Mouse (Mus musculus) midbrain, embryonic 13.5 days (tissue): ENCODE results near the gene Abcc6. TPM values are rescaled to one million over a fixed set of nuclear protein-coding genes. Genes with fewer than 3 reads are reported as not detected.

ENCODE experiments used
- ATAC-seq: fragments of 200-750 bp; cut with Nextera tagmentation; 2 replicates; pipeline ENCODE4 v1.8.0; 2017; ENCODE audit warnings: mild to moderate bottlenecking, moderate TSS enrichment, moderate library complexity
- H3K27ac ChIP-seq: fragments of 300-500 bp; sonication (generic); 2 replicates; pipeline ENCODE4 v1.5.1; 2015; ENCODE audit warnings: inconsistent platforms, mild to moderate bottlenecking, moderate library complexity
- H3K27me3 ChIP-seq: fragments of 300-500 bp; sonication (generic); 2 replicates; pipeline ENCODE4 v1.6.1; 2015; ENCODE audit warnings: mild to moderate bottlenecking, inconsistent platforms
- H3K36me3 ChIP-seq: fragments of 300-500 bp; sonication (generic); 2 replicates; pipeline ENCODE4 v1.6.1; 2015; ENCODE audit warnings: mild to moderate bottlenecking, inconsistent platforms
- H3K4me1 ChIP-seq: fragments of 300-500 bp; sonication (generic); replicated peaks from 2 replicates; pipeline ENCODE4 v1.6.1; 2015; ENCODE audit warnings: inconsistent platforms
- H3K4me2 ChIP-seq: fragments of 300-500 bp; sonication (generic); replicated peaks from 2 replicates; pipeline ENCODE4 v1.6.1; 2015; ENCODE audit warnings: moderate library complexity, mild to moderate bottlenecking, inconsistent platforms
- H3K4me3 ChIP-seq: fragments of 300-500 bp; sonication (generic); replicated peaks from 2 replicates; pipeline ENCODE4 v1.5.1; 2015; ENCODE audit warnings: mild to moderate bottlenecking, inconsistent platforms
- H3K9ac ChIP-seq: fragments of 300-500 bp; sonication (generic); replicated peaks from 2 replicates; pipeline ENCODE4 v1.6.1; 2015; ENCODE audit warnings: mild to moderate bottlenecking, inconsistent platforms
- H3K9me3 ChIP-seq: fragments of 300-500 bp; sonication (generic); 2 replicates; pipeline ENCODE4 v1.6.1; 2016; ENCODE audit warnings: mild to moderate bottlenecking, inconsistent platforms
- WGBS: fragments of 180-500 bp; shearing (Covaris S2); methylation state at CpG from one replicate; pipeline ENCODE4 v1.1.7; 2015; 5-methylcytosine and 5-hydroxymethylcytosine counted together
- polyA plus RNA-seq: library from polyadenylated mRNA; unstranded; fragments of >200 nt; fragmentation: Nextera tagmentation; extraction: Ambion mirVana; gene quantifications from 2 replicates; pipeline ENCODE4 v1.2.1, GENCODE M21; 2015

The Abcc6 gene
- polyA plus RNA-seq, 1 experiment from 2014 or later = 0.26 TPM

GRCm38 (mm10) chr7:45924429-45924816, 105.7 kb downstream of the Abcc6 start:
- Histone ChIP-seq H3K4me3 (0 out of 2 replicates have a peak overlapping the region, but pooled peaks have one; percentile 6), H3K9ac (no peak overlapping the region), H3K27me3 (peaks cover 22% of the 10 kb centered on the region), H3K4me2 (peak overlapping the region; percentile 63), H3K4me1 (peaks cover 11% of the 10 kb centered on the region), H3K36me3 (no peaks in the 10 kb centered on the region), H3K9me3 (0 out of 2 replicates have a peak, but pooled peaks cover 6% of the 10 kb centered on the region), H3K27ac (no peak overlapping the region)
- ATAC-seq = 0 out of 2 replicates have a peak, but pooled peaks have one; percentile 12
- WGBS = 12% methylated on average over 14 of the region's 14 CpGs

DNA sequence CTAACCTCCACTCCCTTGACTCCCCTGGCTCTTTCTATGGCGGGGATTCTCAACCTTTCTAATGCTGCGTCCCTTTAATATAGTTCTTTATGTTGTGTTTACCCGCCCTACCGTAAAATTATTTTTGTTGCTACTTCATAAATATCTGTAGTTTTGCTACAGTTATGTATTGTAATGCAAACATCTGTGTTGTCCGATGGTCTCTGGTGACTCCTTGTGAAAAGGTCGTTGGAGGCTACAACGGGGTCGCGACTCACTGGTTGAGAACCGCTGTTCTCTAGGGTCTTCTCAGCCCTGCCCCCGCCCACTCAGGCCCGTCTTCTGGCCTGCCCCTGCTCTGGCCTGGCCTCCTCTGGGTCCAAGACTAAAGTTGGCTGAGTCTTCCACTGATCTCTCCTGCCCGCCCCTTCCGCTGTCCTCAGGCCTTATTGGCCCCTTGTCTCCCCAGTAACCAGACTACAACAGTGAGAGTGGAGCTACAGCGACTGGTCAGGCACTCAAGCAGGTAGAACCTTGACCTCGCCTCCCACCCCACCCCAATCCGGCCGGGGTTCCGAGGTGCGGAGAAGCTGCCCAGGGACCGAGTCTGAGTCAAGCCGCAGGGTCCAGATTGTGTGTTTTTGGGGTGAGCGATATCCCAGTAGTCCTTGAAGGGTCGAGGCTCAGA, 106.2 kb downstream of the Abcc6 start, which contains the start of gene Ccdc114:
TSS of gene Ccdc114 (plus strand) at position 311 of the 667 bp plus-strand sequence.
- WGBS = 4% methylated on average over 24 of the region's 24 CpGs
- Histone ChIP-seq H3K4me2 (peak within 1 kb of the TSS; percentile 63), H3K9me3 (0 out of 2 replicates have a peak, but pooled peaks cover 6% of the 10 kb centered on the region), H3K4me3 (peak within 1 kb of the TSS; percentile 46), H3K36me3 (no peaks in the 10 kb centered on the region), H3K9ac (peak within 1 kb of the TSS; percentile 50), H3K27ac (peak within 1 kb of the TSS; percentile 73), H3K4me1 (peaks cover 9% of the 10 kb centered on the region), H3K27me3 (peaks cover 22% of the 10 kb centered on the region)
- ATAC-seq = peak; percentile 51

DNA sequence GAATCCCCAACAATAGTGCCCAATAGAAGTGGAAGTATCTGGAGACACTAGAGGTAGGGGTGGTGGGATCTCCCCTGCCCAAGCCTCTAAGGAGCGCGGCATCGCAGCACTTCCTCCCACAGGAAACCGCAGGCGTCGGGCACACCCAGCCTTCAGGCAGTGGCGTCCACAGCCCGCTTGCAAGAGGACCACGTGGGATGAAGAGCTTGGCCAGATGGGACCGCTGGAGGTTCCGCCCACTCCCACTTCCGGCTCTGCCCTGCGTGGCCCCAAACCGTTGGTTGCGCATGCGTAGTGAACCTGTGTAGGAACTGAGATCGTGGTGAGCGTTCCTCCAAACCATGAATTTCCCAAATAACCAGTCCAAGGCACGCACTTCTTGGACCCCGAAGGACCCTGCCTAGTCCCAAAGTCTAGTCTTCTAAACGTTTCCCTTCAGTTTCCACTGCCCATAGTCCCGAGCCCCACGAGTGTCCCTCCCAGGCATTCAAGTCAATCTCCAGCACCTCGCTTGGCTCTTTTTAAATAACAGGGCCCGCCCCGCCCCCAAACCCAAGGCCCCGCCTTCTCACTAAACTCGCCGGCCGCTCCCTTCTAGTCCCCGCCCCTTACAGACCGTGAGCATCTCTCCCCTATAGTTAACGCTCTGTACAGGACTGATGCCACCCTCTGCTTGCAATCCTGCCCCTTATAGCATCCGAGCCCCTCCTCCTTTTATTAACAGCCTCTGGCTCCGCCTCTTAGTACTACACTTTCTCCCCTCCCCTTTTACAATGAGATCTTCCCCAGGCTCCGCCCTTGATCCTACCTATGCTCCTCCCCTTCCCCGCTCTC, 107.0 kb downstream of the Abcc6 start:
- peak overlapping the region; percentile 73 for H3K27ac ChIP-seq
- under 1% methylated on average over 37 of the region's 37 CpGs for WGBS
- H3K4me2 ChIP-seq = peak overlapping the region; percentile 63
- peak; percentile 90 for ATAC-seq
- peak overlapping the region; percentile 46 for H3K4me3 ChIP-seq
- H3K9ac ChIP-seq = peak overlapping the region; percentile 50
- H3K36me3 ChIP-seq = no peaks in the 10 kb centered on the region
- peaks cover 19% of the 10 kb centered on the region for H3K27me3 ChIP-seq
- H3K9me3 ChIP-seq = 0 out of 2 replicates have a peak, but pooled peaks cover 6% of the 10 kb centered on the region
- H3K4me1 ChIP-seq = peaks cover 8% of the 10 kb centered on the region

- H3K9ac ChIP-seq = peak overlapping the region; percentile 50; the same call in 1 of the 2 replicates
- H3K4me2 ChIP-seq = peak overlapping the region; percentile 63; the same call in 1 of the 2 replicates
These were observed 108.0 kb downstream of the Abcc6 start for GRCm38 (mm10) chr7:45921950-45922600.

DNA sequence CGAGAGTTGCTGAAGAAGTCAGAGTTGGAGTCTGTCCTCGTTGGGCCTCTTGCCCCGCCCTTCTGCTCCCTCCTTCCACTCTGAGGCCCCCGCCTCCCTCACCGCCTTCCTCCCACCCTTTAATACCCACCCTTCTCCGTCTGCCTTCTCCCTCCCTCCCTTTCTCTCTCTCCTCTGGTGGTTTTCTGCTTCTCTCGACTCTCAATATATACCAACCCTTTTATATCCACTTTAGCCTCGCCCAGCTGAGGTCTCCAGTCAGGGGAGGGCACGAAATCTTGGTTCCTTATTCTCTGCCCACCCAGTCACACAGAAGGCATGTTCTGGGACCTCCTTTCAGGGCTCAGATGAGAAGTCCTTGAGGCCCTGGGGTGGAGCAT, 108.9 kb downstream of the Abcc6 start, which contains the start of gene Emp3:
TSS of gene Emp3 (minus strand) at position 163 of the 380 bp plus-strand sequence.
- H3K9ac ChIP-seq = peak within 1 kb of the TSS; percentile 11; the same call in 1 of the 2 replicates
- WGBS = 56% methylated on average over 9 of the region's 9 CpGs
- ATAC-seq = no peak

More at GRCm38 (mm10) chr7:45921950-45922600, 108.0 kb downstream of the Abcc6 start:
- 0 out of 2 replicates have a peak, but pooled peaks cover 2% of the 10 kb centered on the region for H3K9me3 ChIP-seq
- ATAC-seq = no peak
- no peaks in the 10 kb centered on the region for H3K36me3 ChIP-seq
- peaks cover 13% of the 10 kb centered on the region; the same call in 1 of the 2 replicates for H3K27me3 ChIP-seq
- H3K4me1 ChIP-seq = peaks cover 17% of the 10 kb centered on the region
- WGBS = 88% methylated on average over 12 of the region's 12 CpGs
- peak overlapping the region; percentile 73; the same call in 1 of the 2 replicates for H3K27ac ChIP-seq
- H3K4me3 ChIP-seq = no peak overlapping the region

GRCm38 (mm10) chr7:45920583-45921241, 109.4 kb downstream of the Abcc6 start:
- 54% methylated on average over 9 of the region's 9 CpGs for WGBS
- Histone ChIP-seq H3K9ac (peak overlapping the region; percentile 11; the same call in 1 of the 2 replicates), H3K4me3 (no peak overlapping the region; the same call in 1 of the 2 replicates), H3K9me3 (no peaks in the 10 kb centered on the region), H3K27ac (no peak overlapping the region), H3K27me3 (peaks cover 13% of the 10 kb centered on the region; the same call in 1 of the 2 replicates), H3K4me2 (no peak overlapping the region), H3K4me1 (peaks cover 30% of the 10 kb centered on the region), H3K36me3 (no peaks in the 10 kb centered on the region)
- ATAC-seq = no peak

More for the DNA sequence above, 108.9 kb downstream of the Abcc6 start, which contains the start of gene Emp3:
- Histone ChIP-seq H3K4me1 (peaks cover 25% of the 10 kb centered on the region), H3K4me3 (no peak within 1 kb of the TSS; the same call in 1 of the 2 replicates), H3K27me3 (peaks cover 13% of the 10 kb centered on the region; the same call in 1 of the 2 replicates), H3K36me3 (no peaks in the 10 kb centered on the region), H3K4me2 (no peak within 1 kb of the TSS; the same call in 1 of the 2 replicates), H3K27ac (0 out of 2 replicates have a peak within 1 kb of the TSS, but pooled peaks have one; percentile 73), H3K9me3 (no peaks in the 10 kb centered on the region)

DNA sequence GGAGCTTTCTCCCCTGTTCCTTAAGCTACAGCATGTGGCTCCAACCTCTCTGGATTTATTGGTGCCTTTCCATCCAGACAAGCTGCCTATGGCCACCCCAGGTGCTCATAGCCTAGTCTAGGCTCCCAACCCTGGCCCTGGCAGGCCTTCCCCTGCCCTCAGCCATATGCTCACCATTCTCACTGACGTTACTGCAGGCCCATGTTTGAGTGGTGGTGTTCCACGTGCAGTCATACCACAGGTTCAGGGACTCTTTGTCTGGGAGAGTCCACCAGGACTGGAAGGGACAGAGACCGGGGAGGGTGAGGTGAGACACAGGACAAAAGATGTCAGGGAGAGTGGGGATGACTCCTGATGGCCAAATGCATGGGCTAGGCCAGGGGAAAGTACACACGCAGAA, 110.3 kb downstream of the Abcc6 start:
- Histone ChIP-seq H3K4me1 (peaks cover 30% of the 10 kb centered on the region), H3K27ac (no peak overlapping the region), H3K4me3 (no peak overlapping the region), H3K27me3 (peaks cover 13% of the 10 kb centered on the region; the same call in 1 of the 2 replicates), H3K9me3 (no peaks in the 10 kb centered on the region), H3K36me3 (no peaks in the 10 kb centered on the region), H3K9ac (0 out of 2 replicates have a peak overlapping the region, but pooled peaks have one; percentile 11), H3K4me2 (no peak overlapping the region)
- 78% methylated on average over 4 of the region's 4 CpGs for WGBS
- no peak for ATAC-seq

DNA sequence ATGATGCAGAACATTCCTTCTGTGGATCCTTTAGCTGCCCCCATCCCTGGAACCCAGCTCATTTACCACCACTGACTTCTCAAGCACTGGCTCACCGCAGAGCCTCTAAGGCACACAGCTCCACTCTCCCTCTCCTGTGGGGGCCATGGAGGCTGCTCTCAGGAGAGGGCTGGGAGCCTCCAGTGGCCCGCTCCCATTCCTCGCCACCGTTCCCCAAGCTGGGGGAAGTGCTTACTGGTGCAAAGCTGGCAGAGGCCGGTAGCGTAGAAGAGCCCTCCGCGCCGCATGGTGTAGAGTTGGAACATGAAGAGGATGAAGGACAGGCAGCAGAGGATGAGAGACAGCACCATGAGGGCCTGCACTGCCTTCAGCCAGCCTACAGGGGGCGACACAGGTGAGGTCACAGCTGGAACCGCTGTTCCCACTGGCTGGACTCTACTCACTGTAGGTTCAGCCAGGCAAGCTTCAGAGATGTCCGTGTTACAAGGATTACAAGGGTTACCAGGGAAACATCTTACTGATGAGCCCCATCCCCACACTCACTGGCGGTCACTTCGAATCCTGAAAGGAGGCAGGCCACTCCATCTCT, 110.9 kb downstream of the Abcc6 start:
- H3K4me2 ChIP-seq = no peak overlapping the region
- no peak for ATAC-seq
- 69% methylated on average over 14 of the region's 14 CpGs for WGBS
- no peak overlapping the region for H3K27ac ChIP-seq
- H3K27me3 ChIP-seq = peaks cover 13% of the 10 kb centered on the region; the same call in 1 of the 2 replicates
- no peak overlapping the region for H3K9ac ChIP-seq
- H3K4me3 ChIP-seq = no peak overlapping the region
- H3K4me1 ChIP-seq = peaks cover 30% of the 10 kb centered on the region
- H3K9me3 ChIP-seq = no peaks in the 10 kb centered on the region
- H3K36me3 ChIP-seq = no peaks in the 10 kb centered on the region

DNA sequence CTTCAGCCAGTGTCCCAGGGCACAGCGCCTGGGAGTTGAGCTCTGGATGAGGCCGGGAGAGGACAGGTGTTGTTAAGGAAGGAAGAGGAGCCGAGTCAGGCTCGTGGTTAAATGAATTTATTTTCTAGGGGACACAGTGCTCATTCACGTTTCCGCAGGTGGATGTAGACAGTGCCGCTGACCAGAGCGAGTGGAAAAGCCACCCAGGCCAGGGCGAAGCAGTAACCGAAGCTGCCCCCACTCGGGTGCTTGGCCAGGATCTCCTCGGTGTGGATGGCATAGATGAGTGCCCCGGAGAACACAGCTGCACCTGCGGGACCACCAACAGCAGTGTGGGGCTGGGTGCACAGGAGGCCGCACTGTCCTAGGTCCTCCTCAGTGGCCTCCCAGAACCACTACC, 112.2 kb downstream of the Abcc6 start:
- H3K27me3 ChIP-seq = peaks cover 13% of the 10 kb centered on the region; the same call in 1 of the 2 replicates
- H3K27ac ChIP-seq = peak overlapping the region; percentile 76; the same call in 1 of the 2 replicates
- peaks cover 30% of the 10 kb centered on the region for H3K4me1 ChIP-seq
- no peak overlapping the region for H3K4me2 ChIP-seq
- no peak for ATAC-seq
- H3K36me3 ChIP-seq = 0 out of 2 replicates have a peak, but pooled peaks cover 4% of the 10 kb centered on the region
- H3K4me3 ChIP-seq = no peak overlapping the region
- no peaks in the 10 kb centered on the region for H3K9me3 ChIP-seq
- 90% methylated on average over 15 of the region's 15 CpGs for WGBS
- peak overlapping the region; percentile 63 for H3K9ac ChIP-seq
